Mouse (Mus musculus) thymus, postnatal 0 days (tissue): ENCODE measurements around the gene Ptprj. TPM values are rescaled to one million over a fixed set of nuclear protein-coding genes. Genes with fewer than 3 reads are reported as not detected.
"Not testable (repeated sequence)": the region's sequence is repeated elsewhere in the genome, so short reads cannot be mapped to it uniquely, and the experiment has no call there.

Experiments used
- DNase-seq: peaks from one replicate; pipeline ENCODE4 v3.0.0-alpha.2; 2015; ENCODE audit warnings: low spot score
- polyA plus RNA-seq: library from polyadenylated mRNA; unstranded; fragments of >200 nt; fragmentation: Nextera tagmentation; extraction: Ambion mirVana; gene quantifications from 2 replicates; pipeline ENCODE4 v1.2.1, GENCODE M21; 2015

Ptprj gene
- polyA plus RNA-seq, 1 experiment from 2014 or later: 1.7 TPM

DNA sequence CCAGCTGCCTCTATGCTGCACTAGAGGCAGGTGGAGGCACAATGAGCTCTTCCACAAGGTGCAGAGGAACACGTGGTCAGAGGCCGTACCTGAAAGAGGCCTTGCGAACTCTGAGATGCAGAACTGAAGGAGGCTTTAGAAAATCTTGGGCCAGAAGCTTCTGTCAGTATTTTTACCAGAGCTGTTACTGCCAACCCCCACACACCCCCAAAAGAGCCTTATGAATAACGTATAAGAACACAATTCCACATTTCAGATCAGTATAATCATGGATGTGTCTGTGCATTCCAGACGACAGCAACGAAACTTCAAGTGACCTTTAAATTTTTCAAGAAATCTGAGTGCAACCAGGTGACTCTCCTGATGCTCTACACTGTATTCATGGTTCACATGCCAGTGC lies 98.9 kb downstream of the Ptprj start:
- no peak for DNase-seq

DNA sequence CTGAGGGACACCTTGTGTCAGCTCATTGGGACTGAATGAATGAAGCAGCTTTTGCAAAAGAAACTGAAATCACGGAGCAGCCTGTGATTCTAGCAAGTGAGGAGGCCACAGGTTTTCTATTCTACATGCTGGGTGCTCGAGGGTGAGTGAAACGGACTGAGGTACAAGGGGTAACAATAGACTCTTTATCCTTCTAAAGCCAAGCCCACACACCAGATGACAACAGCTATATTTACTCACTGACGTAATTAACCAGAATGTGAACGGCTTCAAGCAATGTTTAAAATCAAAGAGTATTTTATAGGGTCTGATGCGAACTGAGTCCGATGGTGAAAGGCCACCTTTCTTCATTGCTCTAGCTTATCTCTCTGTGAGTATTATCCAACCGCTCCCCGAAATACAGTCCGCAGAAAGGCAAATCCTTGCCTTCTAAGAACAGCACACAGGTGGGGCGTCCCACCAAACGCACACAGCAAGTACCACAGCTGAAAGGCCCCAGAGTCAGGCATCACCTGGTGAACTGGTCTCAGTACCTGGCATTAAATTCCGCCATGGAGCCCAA lies 99.6 kb downstream of the Ptprj start:
- DNase-seq: no peak

DNA sequence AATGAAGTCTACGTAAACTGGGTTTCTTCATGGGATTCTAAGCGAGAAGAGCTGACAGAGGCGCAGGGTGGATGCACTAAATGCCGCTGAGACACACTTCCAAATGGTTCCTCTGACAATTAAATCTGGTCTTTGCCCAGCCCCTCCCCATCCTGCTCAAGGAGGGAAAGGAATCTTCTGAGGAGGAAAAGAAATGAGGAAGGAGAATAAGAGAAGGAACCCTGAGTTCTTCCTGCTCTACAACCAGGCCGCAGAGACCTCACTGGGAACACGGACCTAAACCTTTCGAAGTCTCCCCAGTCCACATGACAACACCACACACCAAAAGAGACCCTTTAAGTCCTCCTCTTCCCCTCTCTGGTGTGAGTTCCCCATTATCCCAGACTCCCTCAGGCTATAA lies 101.9 kb downstream of the Ptprj start:
- DNase-seq: no peak

DNA sequence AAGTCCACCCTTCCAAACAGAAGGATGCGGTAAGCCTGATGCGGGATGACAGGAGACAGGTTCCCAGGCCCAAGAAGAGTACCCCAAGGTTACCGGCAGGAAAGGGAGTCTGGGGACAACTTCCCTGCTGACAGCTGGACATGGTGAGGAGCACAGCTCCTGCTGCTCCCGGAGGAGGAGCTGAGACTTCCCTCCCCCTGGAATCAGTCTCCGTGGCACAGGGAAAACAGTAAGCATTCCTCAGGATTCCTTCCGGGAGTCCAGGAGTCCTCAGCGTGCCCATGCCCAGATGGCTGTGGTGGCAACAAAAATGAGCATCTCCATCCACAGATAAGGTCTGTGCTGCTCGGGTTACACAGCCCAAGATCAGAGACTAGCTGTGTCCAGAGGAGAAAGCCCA lies 102.8 kb downstream of the Ptprj start:
- no peak for DNase-seq

DNA sequence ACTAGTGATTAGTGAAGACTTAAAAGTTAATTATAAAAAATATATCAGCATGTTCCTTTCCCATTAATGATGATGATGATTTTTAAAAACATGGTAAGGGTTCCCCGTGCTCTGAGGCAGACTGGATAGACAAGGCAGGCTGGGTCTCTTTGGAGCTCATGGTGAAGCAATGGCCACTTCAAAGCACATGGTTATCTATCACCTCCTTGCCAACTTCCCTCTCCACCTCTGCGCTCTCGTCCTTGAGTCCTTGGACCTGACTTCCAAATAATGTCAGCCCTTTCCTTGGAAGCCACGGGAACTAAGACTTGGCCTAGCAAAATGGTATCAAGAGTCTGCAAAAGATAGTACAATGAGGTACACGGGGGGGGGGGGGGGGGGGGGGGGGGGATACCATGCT lies 103.7 kb downstream of the Ptprj start:
- DNase-seq: no peak

DNA sequence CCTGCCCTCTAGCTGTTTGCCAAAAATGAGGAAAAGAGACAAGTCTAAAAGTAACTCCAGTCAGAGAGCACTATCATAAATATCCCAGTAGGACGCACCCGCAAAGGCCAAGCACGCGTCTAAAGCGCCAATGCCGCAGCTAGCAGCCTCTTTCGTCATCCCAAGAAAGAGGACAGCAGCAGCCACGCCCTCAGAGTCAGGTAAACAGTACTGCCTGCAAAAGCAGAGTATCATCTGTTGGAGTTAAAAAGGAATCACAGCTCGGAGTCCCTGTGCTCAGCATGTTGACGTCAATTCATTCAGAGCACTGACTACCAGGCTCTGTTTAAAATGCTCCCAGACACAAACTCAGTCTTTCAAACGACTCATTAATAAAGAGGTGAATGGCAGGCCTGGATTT lies 104.1 kb downstream of the Ptprj start:
- DNase-seq: no peak

DNA sequence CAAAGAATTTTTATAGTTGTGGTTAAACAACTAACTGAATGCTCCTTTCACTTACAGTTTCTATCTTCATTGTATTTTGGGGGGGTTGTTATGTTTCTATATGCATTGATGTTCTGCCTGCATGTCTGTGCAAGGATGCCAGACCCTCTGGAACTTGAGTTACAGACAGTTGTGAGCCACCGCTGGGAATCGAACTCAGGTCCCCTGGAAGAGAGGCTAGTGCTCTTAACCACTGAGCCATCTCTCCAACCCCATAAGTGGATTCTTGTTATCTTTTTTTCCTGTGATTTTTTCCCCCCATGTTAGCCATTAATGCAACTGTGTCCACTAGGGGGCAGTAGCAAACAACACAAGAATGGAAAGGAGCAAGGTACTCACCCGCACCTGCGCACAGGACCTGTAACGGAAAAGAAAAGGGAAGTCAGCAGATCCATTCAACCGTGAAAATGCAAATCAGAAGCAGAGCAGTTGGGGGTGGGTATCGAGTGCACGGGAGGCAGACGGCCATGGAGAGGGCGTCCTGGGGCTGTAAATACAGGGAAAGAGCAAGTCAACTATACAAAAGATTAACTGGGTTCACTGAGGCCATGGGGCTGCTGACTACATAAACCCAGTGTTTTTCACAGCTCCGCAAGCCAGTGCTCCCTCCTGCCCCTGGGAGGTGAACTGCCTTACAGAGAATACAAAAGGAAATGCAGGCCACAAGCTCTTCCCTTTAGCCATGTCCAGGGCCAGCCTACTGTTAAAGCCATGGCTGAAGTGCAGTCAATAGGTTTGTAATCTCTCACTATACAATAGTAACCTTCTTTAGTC lies 105.6 kb downstream of the Ptprj start:
- DNase-seq: peak; percentile 94

DNA sequence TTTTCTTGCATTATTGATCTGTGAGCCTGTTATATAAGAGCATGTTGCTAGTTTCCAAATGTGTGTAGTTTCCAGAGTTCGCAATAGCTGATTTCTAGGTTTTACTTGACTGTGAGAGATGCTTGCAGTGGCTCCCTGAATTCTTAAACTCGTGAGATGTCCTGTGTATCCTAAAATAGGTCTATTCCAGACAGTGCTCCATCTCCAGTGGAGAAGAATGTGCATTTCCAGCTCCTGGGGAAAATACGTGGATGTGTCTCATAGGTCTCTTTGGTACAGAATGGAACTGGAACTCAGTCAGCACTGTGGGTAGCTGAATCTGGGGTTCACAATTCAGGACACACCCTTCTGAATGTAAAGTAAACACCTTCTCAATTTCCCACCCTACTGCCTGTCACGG lies 107.7 kb downstream of the Ptprj start:
- DNase-seq: no peak

DNA sequence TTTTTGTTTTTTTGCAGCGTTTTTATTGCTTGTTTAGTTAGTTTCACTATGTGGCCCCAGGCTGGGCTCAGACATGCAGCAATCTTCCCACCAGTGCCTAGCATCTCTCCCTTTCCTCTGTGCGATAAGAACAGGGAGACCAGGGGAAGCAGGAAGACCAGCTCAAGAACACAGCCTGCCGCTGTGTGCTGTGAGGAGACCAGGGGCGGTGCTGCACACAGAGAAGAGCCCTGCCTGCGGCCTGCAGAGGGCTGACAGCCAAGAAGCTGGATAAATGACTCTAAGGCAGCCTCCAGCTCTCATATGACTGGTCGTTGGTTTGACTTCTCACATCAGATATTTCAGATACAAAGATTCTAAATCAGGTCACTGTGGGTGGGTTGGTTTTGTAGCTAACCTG lies 110.3 kb downstream of the Ptprj start:
- no peak for DNase-seq

DNA sequence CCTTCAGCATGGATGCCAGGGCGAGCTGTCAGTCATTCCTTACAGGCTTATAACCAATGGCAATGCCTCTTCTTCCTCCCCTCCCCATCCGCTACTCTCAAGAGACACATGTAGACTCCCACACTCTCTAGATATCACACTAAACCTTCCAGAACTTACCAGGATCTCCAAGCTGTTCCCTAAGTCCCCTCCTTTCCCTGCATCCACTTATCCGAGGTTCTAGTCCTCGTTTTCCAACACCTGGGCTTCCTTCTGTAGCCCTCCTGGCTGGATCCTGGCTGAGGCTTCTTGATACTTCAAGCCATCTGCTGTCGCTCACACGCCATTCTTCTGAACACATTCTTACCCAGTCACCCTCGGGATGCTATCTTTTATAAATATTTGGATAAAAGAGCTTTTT lies 114.0 kb downstream of the Ptprj start:
- no peak for DNase-seq

DNA sequence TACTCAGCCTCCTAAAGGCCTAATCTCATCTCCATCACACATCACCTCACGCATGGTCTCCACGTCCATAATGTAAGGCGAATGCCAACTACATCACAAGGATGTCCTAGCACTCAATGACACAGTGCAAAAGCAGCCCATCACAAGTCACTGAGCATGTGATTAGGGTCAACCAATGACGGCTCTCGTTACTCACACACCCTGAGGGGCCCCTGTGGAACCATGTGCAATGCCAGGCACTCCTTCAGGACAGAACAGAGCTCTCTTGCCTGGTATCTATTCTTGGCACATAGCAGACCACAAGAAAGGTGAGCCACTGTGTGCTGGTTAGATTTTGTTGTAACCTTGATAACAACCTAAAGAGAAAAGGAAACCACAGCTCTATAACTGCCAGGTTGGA lies 116.7 kb downstream of the Ptprj start:
- DNase-seq: peak; percentile 14

DNA sequence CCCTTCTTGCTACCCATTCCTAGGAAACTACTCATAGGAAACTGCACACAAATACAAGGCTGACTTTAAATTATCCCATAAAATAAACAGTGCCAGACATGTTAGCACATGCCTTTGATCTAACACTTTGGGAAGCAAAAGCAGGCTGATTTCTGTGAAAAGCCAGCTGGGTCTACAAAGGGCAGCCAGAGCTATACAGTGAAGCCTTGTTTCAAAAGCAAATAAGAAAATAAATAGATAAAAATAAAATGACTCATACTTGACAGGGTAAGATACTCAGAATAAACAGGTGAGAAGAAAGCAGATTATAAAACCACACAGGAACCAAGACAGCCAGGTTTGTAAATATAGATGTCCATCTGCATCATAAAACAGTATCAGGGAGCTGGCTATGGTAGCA lies 118.2 kb downstream of the Ptprj start:
- DNase-seq: no peak

DNA sequence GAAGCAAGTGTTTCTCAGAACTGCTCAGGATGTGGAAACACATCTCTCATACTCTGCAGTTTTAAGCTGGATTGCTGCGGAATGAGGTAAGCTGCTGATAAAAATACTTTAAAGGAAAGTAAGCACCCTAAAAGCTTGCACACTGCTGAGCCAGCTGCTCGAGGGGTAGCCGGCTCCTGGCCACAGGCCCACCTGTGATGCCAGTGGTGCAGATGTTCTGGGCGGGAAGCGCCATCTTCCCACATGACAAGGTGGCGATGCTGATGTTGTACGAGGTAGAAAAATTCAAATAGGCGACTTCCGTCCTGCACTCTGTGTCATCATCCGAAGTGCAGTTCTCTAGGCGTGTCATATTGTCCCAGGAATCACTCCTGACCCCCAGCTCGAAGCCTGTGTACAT lies 122.5 kb downstream of the Ptprj start:
- DNase-seq: peak; percentile 73

DNA sequence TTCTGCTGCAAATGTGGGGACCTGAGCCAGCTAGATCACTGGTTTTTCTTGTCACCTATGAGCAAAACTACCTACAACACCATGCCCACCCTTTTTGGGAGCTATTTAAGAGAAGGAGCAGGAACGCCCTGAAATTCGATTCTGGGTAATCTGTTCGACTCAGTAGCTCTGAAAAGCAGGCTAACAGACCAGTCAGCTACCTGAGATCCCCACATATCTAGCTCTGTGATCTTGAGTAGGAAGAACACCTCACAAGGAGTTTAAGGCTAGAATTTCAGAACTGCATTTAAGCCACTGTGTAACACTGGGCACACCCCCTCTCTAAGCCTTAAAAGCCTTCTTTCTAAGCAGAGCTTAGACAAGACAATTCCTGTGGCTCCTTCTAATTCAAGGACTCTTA lies 128.1 kb downstream of the Ptprj start:
- no peak for DNase-seq

DNA sequence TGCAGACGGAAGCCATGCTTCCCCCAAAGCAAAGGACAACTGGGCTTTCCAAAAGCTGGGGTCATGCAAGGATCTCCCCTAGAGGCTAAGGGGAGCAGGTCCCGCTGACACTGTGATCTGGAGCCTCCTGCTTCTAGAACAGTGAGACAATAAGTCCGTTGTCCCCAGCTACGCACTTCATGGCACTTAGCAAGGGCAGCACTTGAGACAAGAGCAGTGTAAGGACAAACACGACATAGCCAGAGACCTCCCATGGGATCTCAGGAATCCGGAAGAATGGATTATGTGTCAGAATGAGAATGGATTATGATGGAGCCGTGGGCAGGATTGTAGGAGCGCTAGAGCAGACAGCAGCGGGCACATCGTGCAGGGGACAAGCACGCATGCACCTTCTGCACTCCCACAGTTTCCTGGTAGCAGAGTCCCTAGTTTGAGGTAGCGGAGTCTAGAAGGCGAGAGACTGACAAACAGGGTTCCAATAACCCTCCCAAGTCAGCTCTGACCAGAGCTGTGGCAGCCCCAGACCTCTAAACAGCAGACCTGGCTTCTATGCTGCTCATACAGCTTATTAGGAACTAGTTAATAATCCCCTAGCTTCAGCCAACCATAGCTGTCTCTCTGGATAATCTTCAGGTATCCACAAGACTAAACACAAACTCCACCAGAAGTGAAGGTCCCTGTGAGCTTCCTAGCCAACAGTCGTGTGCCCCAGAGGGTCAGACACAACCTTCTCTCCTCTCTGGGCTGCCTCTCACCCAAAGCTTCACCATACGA lies 131.3 kb downstream of the Ptprj start:
- DNase-seq: no peak

DNA sequence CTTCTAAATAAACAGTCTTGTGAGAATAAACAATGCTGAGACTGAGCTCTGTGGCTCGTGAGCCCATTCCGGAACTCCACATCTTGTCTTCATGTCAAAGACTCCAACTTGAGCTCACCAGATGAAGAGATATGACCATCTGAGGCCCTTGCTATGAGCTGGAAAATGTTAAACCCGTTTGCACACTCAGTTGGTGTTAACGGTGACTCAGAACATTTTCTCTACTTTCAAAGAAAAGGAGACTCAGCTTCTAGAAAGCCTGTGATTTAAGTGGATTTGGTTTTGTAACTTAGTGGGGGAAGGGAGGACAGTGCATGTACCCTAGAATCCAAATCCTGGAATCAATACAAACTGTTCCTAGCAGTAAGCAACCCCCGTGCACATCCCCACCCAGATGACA lies 136.6 kb downstream of the Ptprj start:
- no peak for DNase-seq

DNA sequence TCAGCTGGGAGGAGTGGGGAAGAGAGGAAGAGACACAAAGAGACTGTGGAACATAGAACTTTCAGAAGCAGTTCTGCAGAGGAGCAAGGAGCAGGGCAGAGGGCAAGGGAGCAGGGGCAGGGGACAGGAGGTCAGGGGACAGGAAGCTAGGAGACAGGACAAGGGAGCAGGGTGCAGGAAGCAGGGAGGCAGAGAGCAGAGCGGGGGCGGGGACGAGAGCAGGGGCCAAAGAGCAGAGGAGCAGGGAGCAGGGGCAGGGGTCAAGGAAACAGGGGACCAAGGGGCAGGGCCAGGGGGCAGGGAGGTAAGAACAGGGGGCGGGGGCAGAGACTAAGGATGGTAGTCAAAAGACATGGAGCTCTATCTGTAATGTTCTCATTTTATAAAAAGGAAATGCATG lies 138.6 kb downstream of the Ptprj start:
- DNase-seq: not testable (repeated sequence)

DNA sequence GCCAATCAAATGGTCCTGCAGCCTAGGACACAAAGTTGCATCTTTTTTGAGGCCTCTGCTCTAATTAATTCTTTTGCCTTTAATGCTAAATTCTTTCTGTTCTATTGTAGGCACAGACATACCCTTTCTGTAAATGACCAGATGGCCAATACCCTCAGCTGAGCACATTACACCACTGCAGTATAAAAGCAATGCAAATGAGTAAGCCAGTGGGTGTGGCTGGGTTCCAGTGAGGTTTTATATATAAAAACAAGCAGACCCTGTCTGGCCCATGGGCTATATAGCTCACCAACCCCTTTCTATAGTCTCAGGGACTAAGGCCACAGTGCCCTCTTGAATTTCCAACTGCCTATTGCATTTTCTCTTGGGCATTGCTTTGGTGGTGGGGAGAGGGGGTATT lies 140.3 kb downstream of the Ptprj start:
- not testable (repeated sequence) for DNase-seq

DNA sequence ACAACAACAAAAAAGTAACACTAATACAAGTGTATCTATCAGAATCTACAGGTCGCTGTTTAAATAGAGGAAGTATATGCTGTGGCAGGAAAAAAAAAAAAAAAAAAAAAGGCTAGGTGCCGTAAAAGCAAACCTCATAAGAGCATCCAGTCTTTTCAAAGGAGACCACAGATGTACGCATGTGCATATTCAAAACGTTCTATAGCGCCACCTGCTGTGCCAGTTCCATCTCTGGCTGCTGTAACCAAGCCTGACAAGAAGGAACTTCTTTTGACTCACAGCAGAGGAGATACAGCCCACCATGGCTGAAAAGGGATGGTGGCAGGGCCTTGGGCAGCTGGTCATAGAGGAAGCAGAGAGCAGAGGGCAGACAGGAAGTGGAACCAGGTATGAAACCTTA lies 143.0 kb downstream of the Ptprj start:
- not testable (repeated sequence) for DNase-seq

DNA sequence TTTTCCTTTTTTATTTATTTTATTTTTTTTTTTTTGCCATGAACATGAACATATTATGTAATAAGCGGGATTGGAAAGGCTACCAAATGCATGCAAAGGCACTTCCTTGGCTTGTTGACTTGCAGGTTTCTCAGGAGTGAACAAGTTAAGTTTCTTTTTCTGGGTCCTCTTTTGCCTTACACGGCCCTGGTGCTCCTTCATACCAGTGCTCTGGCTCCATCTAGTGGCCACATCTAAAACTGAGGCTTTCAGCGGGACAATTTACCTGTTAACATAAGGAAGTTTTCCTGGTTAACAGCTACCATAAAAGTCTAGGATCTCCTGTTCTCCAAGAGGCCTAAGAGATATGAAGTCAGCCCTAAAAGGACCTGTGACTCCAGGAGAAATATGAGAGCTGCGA lies 150.7 kb downstream of the Ptprj start:
- DNase-seq: not testable (repeated sequence)

DNA sequence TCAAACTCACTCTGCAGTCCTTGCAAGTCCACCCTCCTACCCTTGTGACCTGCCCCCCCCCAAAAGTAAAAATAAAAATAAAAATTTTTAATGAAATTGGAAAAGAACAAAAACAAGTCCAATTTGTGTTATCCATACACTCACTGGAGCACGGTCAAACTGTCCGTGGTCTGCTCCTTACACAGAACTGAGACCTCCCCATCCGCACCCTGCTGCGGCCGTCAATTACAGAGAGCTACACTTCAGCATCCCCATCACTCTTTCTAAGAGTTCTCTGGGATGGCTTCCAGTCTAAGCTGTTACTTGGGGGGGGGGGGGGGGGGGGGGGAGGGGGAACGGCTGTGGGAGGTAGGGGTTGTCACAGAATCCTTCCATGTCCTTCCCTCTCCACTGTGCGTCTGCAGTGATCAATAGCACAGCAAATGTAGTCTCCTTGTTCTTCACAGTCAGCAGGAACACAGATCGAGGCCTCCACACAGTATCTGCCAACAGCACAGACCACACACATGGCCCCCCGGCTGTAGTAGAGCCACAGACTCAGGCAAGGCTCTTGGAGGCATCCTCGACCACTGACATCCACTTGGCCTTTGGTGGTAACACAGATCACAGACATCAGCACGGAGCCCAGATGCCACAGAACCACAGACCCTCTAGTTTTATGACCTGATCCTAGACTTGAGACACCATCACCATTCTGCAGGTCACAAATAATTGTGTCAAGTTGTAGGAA lies 151.3 kb downstream of the Ptprj start:
- DNase-seq: not testable (repeated sequence)

DNA sequence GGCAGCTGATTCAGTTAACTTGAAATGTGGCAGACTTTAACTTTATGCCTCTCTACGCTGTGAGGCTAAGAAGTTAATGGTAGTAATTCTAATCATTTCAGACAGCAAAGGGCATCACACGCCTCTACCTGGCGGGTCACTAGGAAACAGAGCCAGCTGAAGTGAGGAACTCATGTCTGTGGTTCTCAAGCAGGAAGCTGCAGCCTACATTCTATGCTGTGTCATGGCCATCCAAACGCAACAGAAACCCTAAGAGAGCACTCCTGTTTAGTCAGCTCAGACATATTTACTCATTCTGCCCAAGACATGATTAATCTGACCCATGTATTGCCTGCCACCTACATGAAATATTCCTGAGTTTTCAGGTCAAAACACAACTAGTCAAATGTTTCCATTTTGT lies 155.5 kb downstream of the Ptprj start:
- DNase-seq: not testable (repeated sequence)
